Mouse (Mus musculus): ENCODE measurements at regions not wholly inside any gene's neighbourhood (a gene's known extent, or its start where the extent isn't known, plus 50 kb on each side); places are given as distances from the start of the nearest gene placed in this dataset.

DNA sequence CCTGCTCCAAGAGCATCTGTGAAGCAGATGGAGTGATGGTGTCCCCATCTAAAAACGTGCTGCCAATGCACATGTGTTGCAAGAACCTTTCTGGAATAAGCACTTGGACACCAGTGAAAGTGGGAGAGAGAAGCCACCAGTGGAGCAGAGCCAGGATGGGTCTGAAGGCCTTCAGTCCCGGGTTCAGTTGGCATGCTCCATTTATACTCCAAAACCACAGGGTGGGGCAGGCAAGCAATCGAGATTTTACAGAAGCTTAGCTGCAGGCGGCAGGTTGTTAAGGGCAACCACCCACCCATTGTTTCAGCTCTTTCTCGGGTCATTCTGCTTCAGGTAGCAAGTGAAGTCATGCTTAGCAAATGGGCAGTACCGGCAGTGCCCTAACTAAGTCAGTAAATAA lies 51.8 kb upstream of the Sv2b start:
- H3K4me1 ChIP-seq = no peaks in the 10 kb centered on the region
- DNase-seq (ENCODE audit: low spot score) = no peak
- H3K27ac ChIP-seq = no peak overlapping the region
- WGBS = 65% methylated on average over 6 of the region's 6 CpGs
- H3K27me3 ChIP-seq (ENCODE audit: insufficient read depth, poor library complexity, severe bottlenecking) = no peaks in the 10 kb centered on the region
- no peaks in the 10 kb centered on the region for H3K9me3 ChIP-seq
- H3K4me3 ChIP-seq = no peak overlapping the region
- no peaks in the 10 kb centered on the region for H3K36me3 ChIP-seq

DNA sequence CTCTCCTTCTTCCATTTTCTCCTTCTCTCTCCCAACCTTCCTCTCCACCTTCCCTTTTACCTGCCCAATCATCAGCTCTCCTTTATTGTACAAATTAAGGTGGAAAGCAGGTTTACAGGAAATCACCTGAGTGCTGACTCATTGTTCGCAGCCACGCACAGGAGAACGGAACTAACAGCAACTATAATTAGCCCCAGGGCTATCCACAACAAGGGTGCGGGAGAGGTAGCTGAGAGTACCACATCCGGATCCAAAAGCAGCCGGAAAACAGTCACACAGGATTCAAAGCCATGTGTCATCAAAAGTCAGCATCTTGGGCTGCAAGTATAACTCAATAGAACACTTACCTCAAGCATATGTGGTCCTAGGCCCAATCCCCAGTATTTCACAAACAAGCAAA lies 53.5 kb upstream of the Sv2b start:
- Histone ChIP-seq H3K4me1 (no peaks in the 10 kb centered on the region), H3K9me3 (no peaks in the 10 kb centered on the region), H3K27ac (no peak overlapping the region), H3K36me3 (no peaks in the 10 kb centered on the region), H3K4me3 (no peak overlapping the region), H3K27me3 (ENCODE audit: insufficient read depth, poor library complexity, severe bottlenecking) (no peaks in the 10 kb centered on the region)
- no peak for DNase-seq (ENCODE audit: low spot score)
- WGBS = 80% methylated on average over 6 of the region's 6 CpGs

DNA sequence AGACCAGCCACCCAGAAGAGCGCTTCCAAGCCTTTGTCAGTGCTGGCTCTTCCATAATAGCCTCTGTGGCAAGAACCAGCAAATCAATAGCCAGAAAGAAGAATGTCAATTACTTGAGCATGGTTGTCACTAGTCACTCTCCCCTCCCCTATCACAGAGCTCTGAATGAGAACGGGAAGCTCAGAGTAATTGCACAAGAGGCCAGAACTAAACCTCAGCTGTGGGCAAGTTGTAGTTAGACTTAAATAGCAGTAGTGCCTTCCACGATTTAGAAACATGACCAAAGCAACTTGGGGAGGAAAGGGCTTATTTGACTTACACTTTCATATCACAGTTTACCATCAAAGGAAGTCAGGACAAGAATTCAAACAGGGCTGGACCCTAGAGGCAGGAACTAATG lies 56.4 kb upstream of the Sv2b start:
- 66% methylated on average over 3 of the region's 3 CpGs for WGBS
- Histone ChIP-seq H3K9me3 (no peaks in the 10 kb centered on the region), H3K36me3 (no peaks in the 10 kb centered on the region), H3K4me3 (no peak overlapping the region), H3K27me3 (ENCODE audit: insufficient read depth, poor library complexity, severe bottlenecking) (no peaks in the 10 kb centered on the region), H3K27ac (no peak overlapping the region), H3K4me1 (peaks cover 13% of the 10 kb centered on the region; the same call in 1 of the 2 replicates)
- no peak for DNase-seq (ENCODE audit: low spot score)

DNA sequence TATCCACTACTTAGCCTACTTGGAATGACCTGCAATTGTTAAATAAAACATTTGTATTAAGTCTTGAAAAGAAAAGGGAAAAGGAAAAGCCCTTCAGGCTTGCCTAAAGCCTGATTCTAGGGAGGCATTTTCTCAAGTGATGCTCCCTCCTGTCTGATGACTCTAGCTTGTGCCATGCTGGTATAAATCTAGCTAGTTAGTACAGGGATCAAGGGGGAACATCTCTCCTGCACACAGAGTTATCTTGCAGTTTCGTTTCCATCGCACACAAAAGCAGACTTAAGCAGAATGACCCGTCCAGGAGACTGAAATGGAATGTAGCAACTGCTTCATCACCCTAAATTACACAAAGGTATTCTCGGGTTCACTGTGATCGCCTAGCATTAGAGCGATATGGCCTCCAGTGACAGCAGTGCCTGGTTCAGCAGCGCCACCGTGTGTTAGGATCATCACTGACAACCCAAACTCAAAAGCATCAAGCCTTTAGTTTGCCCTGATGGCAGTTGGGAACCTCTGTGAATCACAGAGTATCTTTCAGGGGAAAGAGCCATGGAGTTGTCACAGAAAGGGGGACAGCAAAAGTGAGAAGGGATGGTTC lies 57.3 kb upstream of the Sv2b start:
- H3K27me3 ChIP-seq (ENCODE audit: insufficient read depth, poor library complexity, severe bottlenecking) = no peaks in the 10 kb centered on the region
- no peak overlapping the region for H3K4me3 ChIP-seq
- H3K36me3 ChIP-seq = no peaks in the 10 kb centered on the region
- peak; percentile 83 for DNase-seq (ENCODE audit: low spot score)
- 5% methylated on average over 8 of the region's 8 CpGs for WGBS
- H3K27ac ChIP-seq = no peak overlapping the region
- H3K9me3 ChIP-seq = no peaks in the 10 kb centered on the region
- peaks cover 14% of the 10 kb centered on the region; the same call in 1 of the 2 replicates for H3K4me1 ChIP-seq

DNA sequence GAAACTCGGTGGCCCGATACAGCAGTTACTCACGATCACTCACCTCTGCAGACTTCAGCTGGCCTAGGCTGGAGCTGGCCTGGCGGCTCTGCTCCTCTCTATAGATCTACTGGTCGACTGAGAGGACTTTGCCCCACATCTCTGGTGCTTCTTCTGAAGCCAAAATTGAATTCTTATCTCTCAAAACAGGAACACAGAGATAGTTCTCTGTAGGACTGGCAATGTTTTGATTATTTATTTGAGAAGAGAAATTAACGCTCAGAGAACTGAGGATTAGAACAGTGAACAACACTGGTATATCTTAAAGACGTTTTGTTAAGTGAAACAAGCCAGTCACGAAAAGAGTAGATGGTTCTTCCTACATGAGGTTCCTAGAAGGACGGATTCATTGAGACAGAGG lies 59.3 kb upstream of the Sv2b start:
- no peak overlapping the region for H3K4me3 ChIP-seq
- no peak for DNase-seq (ENCODE audit: low spot score)
- H3K27me3 ChIP-seq (ENCODE audit: insufficient read depth, poor library complexity, severe bottlenecking) = no peaks in the 10 kb centered on the region
- no peaks in the 10 kb centered on the region for H3K9me3 ChIP-seq
- no peaks in the 10 kb centered on the region for H3K36me3 ChIP-seq
- WGBS = 74% methylated on average over 9 of the region's 9 CpGs
- H3K4me1 ChIP-seq = peaks cover 24% of the 10 kb centered on the region
- H3K27ac ChIP-seq = no peak overlapping the region

DNA sequence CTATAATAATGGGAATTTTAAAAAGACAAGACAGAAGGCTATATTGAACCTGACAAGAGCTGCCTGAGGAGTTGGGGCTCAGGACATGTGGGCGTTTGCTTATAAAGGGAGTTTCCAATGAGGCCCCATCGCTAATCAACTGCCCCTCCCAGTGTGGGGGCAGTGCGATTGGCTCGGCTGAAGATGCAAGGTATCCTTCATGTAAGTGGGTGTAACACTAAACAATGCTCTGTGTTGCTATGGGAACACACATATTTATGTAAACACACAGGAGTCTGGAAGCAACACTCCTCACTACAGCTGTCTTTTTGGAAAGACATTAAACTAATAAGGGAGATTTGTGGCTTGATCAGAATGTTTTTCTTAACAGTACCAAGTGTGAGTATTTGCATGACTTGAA lies 60.3 kb upstream of the Sv2b start:
- Histone ChIP-seq H3K27ac (no peak overlapping the region), H3K27me3 (ENCODE audit: insufficient read depth, poor library complexity, severe bottlenecking) (no peaks in the 10 kb centered on the region)

DNA sequence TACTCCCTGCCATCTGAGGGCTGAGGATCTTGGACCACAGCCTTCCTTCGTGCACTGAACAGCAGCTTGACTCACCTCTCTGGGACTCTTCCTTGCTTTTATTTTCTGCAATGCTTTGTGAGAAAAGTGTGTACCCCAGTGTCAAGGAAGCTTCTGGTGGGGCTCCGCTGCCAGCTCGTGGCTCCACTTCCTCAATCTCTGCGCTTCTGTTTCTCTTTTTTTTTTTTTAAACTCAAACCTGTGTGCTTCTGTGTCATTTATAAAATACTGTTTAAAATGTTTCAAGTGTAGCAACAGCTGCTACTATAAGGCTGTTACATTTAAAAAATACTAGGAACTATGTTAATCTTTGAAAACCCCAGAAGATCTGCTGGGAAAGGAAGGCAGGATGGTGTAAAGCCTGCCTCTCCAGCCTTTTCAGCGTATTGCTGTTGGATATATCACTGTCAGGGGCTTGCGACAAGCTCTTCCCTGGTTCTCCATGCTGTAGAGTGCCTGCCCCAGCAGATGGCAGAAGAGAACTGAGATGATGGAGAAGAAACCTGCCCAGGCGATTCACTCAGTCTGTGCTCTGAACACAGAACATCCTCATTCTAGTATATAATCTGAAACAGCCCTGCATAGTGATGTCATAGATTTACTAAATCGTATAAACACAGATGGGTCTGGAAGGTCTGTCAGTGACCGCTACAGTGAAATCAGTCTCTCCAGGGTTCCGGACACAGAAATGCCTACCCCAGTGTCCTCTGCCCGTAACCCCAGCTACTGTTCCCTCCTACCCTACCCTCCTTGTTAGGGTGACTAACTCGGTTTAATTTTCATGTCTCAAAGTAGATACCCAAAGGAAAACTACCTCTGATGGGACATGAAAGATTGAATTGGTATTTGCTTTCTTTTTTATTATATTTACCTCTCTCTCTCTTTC lies 61.8 kb upstream of the Sv2b start:
- Histone ChIP-seq H3K36me3 (no peaks in the 10 kb centered on the region), H3K27me3 (ENCODE audit: insufficient read depth, poor library complexity, severe bottlenecking) (no peaks in the 10 kb centered on the region), H3K9me3 (no peaks in the 10 kb centered on the region), H3K4me1 (peaks cover 24% of the 10 kb centered on the region), H3K27ac (no peak overlapping the region), H3K4me3 (no peak overlapping the region)
- WGBS = 50% methylated on average over 12 of the region's 12 CpGs
- DNase-seq (ENCODE audit: low spot score) = peak; percentile 91

More for the DNA sequence above, 60.3 kb upstream of the Sv2b start:
- no peaks in the 10 kb centered on the region for H3K9me3 ChIP-seq
- H3K4me1 ChIP-seq = peaks cover 24% of the 10 kb centered on the region
- no peak for DNase-seq (ENCODE audit: low spot score)
- H3K36me3 ChIP-seq = no peaks in the 10 kb centered on the region
- H3K4me3 ChIP-seq = no peak overlapping the region
- WGBS = 57% methylated on average over 4 of the region's 4 CpGs

DNA sequence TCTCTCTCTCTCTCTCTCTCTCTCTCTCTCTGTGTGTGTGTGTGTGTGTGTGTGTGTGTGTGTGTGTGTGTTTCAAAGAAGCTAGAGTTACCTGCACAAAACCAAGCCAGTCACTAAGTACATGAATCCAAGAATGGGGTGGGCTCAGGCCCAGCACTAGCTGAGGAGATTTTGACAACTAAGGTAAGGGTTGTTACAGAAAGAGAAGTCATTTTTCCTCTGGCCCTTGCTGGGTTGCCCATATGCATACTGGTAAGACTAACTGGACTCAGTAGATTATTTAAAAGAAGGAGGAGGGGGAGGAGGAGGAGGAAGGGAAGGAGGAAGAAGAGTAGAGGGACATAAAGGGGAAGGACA lies 62.4 kb upstream of the Sv2b start:
- H3K36me3 ChIP-seq = no peaks in the 10 kb centered on the region
- H3K4me3 ChIP-seq = no peak overlapping the region
- DNase-seq (ENCODE audit: low spot score) = no peak
- H3K27me3 ChIP-seq (ENCODE audit: insufficient read depth, poor library complexity, severe bottlenecking) = no peaks in the 10 kb centered on the region
- H3K27ac ChIP-seq = no peak overlapping the region; the same call in 1 of the 2 replicates
- H3K9me3 ChIP-seq = no peaks in the 10 kb centered on the region
- peaks cover 24% of the 10 kb centered on the region for H3K4me1 ChIP-seq

DNA sequence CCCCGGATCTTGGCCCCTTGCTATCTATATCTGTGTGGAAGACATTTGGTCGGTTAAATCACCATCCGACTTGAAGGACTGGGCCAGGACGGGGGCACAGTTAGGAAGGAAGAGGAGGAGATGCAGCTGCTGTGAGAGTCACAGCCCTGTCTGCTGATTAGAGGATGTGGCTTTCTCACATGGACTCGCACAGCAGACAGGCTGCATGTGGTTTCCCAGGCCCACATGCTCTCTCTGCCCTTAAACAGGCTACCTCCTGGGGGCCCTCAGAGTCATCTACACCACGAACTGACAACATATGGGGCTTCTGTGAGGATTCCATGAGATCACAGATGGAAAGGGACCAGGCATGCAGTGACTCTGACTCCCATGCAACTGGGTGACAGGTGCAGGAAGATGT lies 62.9 kb upstream of the Sv2b start:
- Histone ChIP-seq H3K4me1 (peaks cover 24% of the 10 kb centered on the region), H3K27ac (no peak overlapping the region), H3K4me3 (no peak overlapping the region), H3K27me3 (ENCODE audit: insufficient read depth, poor library complexity, severe bottlenecking) (no peaks in the 10 kb centered on the region), H3K9me3 (no peaks in the 10 kb centered on the region), H3K36me3 (no peaks in the 10 kb centered on the region)
- 43% methylated on average over 6 of the region's 6 CpGs for WGBS
- DNase-seq (ENCODE audit: low spot score) = no peak

DNA sequence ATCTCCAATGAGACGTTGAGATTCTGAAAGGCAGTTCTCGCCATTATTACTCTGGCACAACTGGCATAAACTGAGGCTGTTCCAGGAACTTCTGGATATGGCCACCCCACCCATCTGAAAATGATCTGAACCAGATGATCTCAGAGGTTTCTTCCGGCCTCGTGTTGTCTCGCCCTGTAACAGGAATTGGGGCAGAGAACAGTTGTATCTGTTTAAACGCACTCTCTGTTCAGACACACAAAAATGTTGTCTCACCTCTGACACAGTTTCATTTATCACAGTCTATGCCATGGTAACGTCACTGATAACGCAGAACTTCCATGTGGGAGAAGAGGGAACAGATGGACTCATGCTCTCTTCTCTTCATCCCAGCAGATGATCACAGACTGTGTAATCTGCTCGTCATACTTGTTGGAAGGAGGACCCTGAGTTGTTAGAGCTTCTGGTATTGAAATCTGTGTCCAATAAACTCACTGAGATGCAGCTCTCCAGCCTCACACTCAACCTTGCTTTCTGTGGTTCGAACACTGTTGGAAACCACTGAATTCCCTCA lies 63.9 kb upstream of the Sv2b start:
- Histone ChIP-seq H3K4me1 (peaks cover 24% of the 10 kb centered on the region), H3K27ac (no peak overlapping the region), H3K36me3 (no peaks in the 10 kb centered on the region), H3K27me3 (ENCODE audit: insufficient read depth, poor library complexity, severe bottlenecking) (no peaks in the 10 kb centered on the region), H3K4me3 (no peak overlapping the region), H3K9me3 (no peaks in the 10 kb centered on the region)
- DNase-seq (ENCODE audit: low spot score) = no peak
- WGBS = 65% methylated on average over 10 of the region's 10 CpGs

DNA sequence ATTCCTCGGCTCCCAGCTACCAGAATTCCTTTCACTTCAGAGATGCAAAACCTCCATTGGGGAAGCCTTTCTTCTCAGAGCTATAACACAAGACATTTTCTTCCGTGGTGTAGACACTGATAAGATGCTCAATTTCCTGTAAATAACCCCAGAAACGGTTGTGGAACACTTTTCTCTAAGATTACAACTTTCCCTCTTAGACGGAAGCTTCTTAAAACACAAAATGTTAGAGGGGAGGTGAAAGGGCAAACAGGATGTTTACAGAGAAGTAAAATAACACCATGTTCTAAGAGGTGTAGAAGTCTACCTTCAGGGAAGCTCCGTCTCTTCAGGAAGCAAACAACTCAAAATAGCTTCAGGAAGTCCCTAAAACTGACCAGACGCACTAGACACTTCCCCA lies 65.4 kb upstream of the Sv2b start:
- Histone ChIP-seq H3K27me3 (ENCODE audit: insufficient read depth, poor library complexity, severe bottlenecking) (no peaks in the 10 kb centered on the region), H3K9me3 (no peaks in the 10 kb centered on the region), H3K4me1 (peaks cover 21% of the 10 kb centered on the region), H3K36me3 (no peaks in the 10 kb centered on the region), H3K4me3 (no peak overlapping the region), H3K27ac (no peak overlapping the region)
- 64% methylated on average over 6 of the region's 6 CpGs for WGBS
- DNase-seq (ENCODE audit: low spot score) = no peak

DNA sequence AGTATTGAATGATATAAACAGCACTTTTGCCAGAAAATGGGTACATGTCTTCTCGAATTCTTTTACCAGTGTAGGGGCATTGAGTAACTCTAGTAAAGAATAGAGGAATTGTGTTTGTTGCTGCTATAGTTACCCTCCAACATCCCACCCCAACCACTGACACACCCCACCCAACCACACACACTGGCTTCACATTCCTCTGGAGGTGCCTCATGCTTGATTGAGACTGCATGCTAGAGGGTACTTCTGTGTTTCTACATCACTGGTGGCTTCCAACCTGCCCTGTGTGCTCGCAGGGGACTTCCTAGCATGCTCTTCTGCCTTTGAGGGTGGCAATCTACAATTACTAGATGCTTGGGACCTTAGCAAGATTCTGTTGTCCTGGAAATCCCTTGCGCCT lies 70.5 kb upstream of the Sv2b start:
- WGBS = 81% methylated on average over 3 of the region's 3 CpGs
- Histone ChIP-seq H3K27me3 (ENCODE audit: insufficient read depth, poor library complexity, severe bottlenecking) (no peaks in the 10 kb centered on the region), H3K4me1 (peaks cover 4% of the 10 kb centered on the region; the same call in 1 of the 2 replicates), H3K27ac (no peak overlapping the region), H3K4me3 (no peak overlapping the region), H3K9me3 (no peaks in the 10 kb centered on the region), H3K36me3 (no peaks in the 10 kb centered on the region)
- no peak for DNase-seq (ENCODE audit: low spot score)

DNA sequence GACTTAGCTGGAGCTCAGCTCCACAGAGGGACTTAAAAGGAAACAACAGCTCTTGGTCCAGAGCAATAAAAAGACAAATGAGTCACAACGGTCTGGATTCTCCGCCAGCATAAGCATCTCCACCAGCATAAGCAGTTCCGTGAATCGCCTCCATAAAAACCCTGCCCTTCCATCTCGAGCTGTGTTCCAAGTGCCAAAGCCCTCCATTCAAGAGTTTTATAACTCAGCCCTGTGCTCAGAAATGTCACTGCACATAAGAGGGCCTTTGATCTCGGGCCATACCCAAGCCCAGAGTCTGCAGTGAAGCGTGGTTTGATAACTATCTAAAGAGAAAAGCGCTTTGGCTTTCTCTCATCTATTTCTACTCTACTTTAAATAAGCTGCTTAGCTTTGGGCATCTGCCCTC lies 70.8 kb upstream of the Akap13 start:
- WGBS = 48% methylated on average over 8 of the region's 8 CpGs
- H3K27me3 ChIP-seq (ENCODE audit: insufficient read depth, poor library complexity, severe bottlenecking) = no peaks in the 10 kb centered on the region

More for the DNA sequence above, 70.8 kb upstream of the Akap13 start:
- Histone ChIP-seq H3K36me3 (no peaks in the 10 kb centered on the region), H3K4me3 (no peak overlapping the region), H3K27ac (peak overlapping the region; percentile 72; the same call in 1 of the 2 replicates), H3K9me3 (no peaks in the 10 kb centered on the region), H3K4me1 (peaks cover 15% of the 10 kb centered on the region)
- no peak for DNase-seq (ENCODE audit: low spot score)

Measured in heart, embryonic 10.5 days (tissue).